Mouse (Mus musculus) heart, postnatal 0 days (tissue): ENCODE measurements at regions not wholly inside any gene's neighbourhood (a gene's known extent, or its start where the extent isn't known, plus 50 kb on each side); places are given as distances from the start of the nearest gene placed in this dataset.

Source experiments
- CTCF ChIP-seq: IDR thresholded peaks from 2 replicates; pipeline ENCODE4 v1.5.1; 2016; ENCODE audit warnings: antibody characterized with exemption, control low read depth, low read depth
- EP300 ChIP-seq: IDR thresholded peaks from 2 replicates; pipeline ENCODE4 v1.6.1; 2016; ENCODE audit warnings: antibody characterized with exemption, low read depth

DNA sequence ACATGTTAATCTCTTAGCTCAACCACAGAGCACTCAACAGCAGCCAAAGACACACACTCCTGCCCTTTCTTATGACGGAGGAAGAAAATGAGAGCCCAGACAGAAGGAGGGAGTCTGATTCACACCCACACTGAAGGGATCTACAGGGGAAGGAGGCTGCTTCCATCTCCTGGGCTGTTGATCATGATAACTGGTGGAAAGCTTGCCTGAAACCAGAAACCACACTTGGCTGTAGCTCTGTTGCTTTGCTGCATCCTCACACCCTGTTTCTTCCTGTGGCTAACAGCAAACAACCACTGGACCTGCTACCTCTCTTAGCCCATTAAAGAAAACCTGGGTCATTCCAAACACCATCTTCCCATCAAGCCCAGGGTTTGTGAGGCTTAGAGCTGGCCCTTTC lies 257.2 kb upstream of the Runx1 start:
- TF ChIP-seq CTCF (no peak), EP300 (no peak)
